Mouse (Mus musculus) 3T3-L1 (cell line): Measurements from ENCODE around the gene Rapgefl1.
A peak's percentile ranks its signal among the peaks of the same experiment; 100 is the strongest.

Experiments
- DNase-seq: peaks from one replicate; pipeline ENCODE4 v3.0.0-alpha.2; 2015; ENCODE audit warnings: low read depth, low spot score

The Rapgefl1 gene

GRCm38 (mm10) chr11:98858759-98859731 is 22.5 kb downstream of the Rapgefl1 start:
- DNase-seq, result peak; percentile 97

GRCm38 (mm10) chr11:98863028-98863750 is 26.6 kb downstream of the Rapgefl1 start, which contains the start of gene Wipf2:
Gene Wipf2, plus strand, starts transcription at chr11:98863638.
- peak; percentile 96 for DNase-seq

GRCm38 (mm10) chr11:98863751-98864429 is 27.3 kb downstream of the Rapgefl1 start:
- DNase-seq, result peak; percentile 52

- DNase-seq, result no peak
Measured at GRCm38 (mm10) chr11:98867293-98867692, 30.7 kb downstream of the Rapgefl1 start.

GRCm38 (mm10) chr11:98869906-98870305 is 33.3 kb downstream of the Rapgefl1 start:
- no peak for DNase-seq

GRCm38 (mm10) chr11:98870791-98871190 is 34.2 kb downstream of the Rapgefl1 start:
- DNase-seq, result no peak

GRCm38 (mm10) chr11:98871416-98871815 is 34.8 kb downstream of the Rapgefl1 start:
- no peak for DNase-seq

- no peak for DNase-seq
Measured at GRCm38 (mm10) chr11:98872040-98872439, 35.5 kb downstream of the Rapgefl1 start.

GRCm38 (mm10) chr11:98873900-98874299 is 37.3 kb downstream of the Rapgefl1 start:
- DNase-seq, result peak; percentile 32

GRCm38 (mm10) chr11:98877001-98877400 is 40.4 kb downstream of the Rapgefl1 start:
- DNase-seq, result no peak

- DNase-seq, result no peak
Measured at GRCm38 (mm10) chr11:98887703-98888102, 51.1 kb downstream of the Rapgefl1 start.

GRCm38 (mm10) chr11:98889077-98889476 is 52.5 kb downstream of the Rapgefl1 start:
- DNase-seq, result no peak

- no peak for DNase-seq
Measured at GRCm38 (mm10) chr11:98889977-98890376, 53.4 kb downstream of the Rapgefl1 start.

GRCm38 (mm10) chr11:98892426-98892825 is 55.8 kb downstream of the Rapgefl1 start:
- no peak for DNase-seq

GRCm38 (mm10) chr11:98900529-98901125 is 64.0 kb downstream of the Rapgefl1 start:
- DNase-seq, result no peak

- no peak for DNase-seq
Measured at GRCm38 (mm10) chr11:98902621-98903245, 66.1 kb downstream of the Rapgefl1 start.
